Mouse (Mus musculus) MEL (cell line): ENCODE data around the gene Stap1.

Experiments used
- CHD1 ChIP-seq: IDR thresholded peaks from 2 replicates; pipeline ENCODE4 v1.6.1; 2012; ENCODE audit warnings: low read depth, mild to moderate bottlenecking, inconsistent platforms, low read length, improper control_type of control experiment
- CTCF ChIP-seq, 3 experiments: IDR thresholded peaks in 2 of 3; conservative IDR thresholded peaks in 1 of 3; 2 replicates each; pipeline ENCODE4 v1.5.1; 2011 to 2012; ENCODE audit warnings: low read length in 3 of 3, low read depth in 2 of 3, mild to moderate bottlenecking in 2 of 3, improper control_type of control experiment in 1 of 3, inconsistent platforms in 1 of 3, mixed read lengths in 1 of 3, moderate library complexity in 1 of 3; ENCODE audit not compliant: control insufficient read depth in 1 of 3, insufficient read depth in 1 of 3, poor library complexity in 1 of 3, severe bottlenecking in 1 of 3
- EP300 ChIP-seq, 2 experiments: IDR thresholded peaks; 2 replicates each; pipeline ENCODE4 v1.6.1; 2011; ENCODE audit warnings: improper control_type of control experiment in 2 of 2, low read length in 2 of 2, low read depth in 1 of 2, mild to moderate bottlenecking in 1 of 2
- ETS1 ChIP-seq: IDR thresholded peaks from 2 replicates; pipeline ENCODE4 v1.6.1; 2012; ENCODE audit warnings: low read depth, mild to moderate bottlenecking, inconsistent platforms, low read length, improper control_type of control experiment, moderate library complexity
- MYB ChIP-seq: IDR thresholded peaks from 2 replicates; pipeline ENCODE4 v1.6.1; 2011; ENCODE audit warnings: mild to moderate bottlenecking, low read depth, low read length, improper control_type of control experiment
- NRF1 ChIP-seq: IDR thresholded peaks from 2 replicates; pipeline ENCODE4 v1.6.1; 2014; ENCODE audit warnings: low read depth, mild to moderate bottlenecking, inconsistent platforms, low read length, improper control_type of control experiment, moderate library complexity; ENCODE audit not compliant: poor library complexity, insufficient read depth, severe bottlenecking
- POLR2A ChIP-seq, 2 experiments: IDR thresholded peaks; 2 replicates each; pipeline ENCODE4 v1.6.1; 2011 to 2012; ENCODE audit warnings: low read length in 2 of 2, mild to moderate bottlenecking in 2 of 2, control low read depth in 1 of 2, improper control_type of control experiment in 1 of 2, low read depth in 1 of 2, moderate library complexity in 1 of 2; ENCODE audit not compliant: control insufficient read depth in 1 of 2, insufficient read depth in 1 of 2, poor library complexity in 1 of 2
- POLR2AphosphoS2 ChIP-seq: IDR thresholded peaks from 2 replicates; pipeline ENCODE4 v1.6.1; 2011; ENCODE audit warnings: low read length, improper control_type of control experiment
- SIN3A ChIP-seq: IDR thresholded peaks from 2 replicates; pipeline ENCODE4 v1.6.1; 2012; ENCODE audit warnings: low read length, improper control_type of control experiment, inconsistent platforms
- SMC3 ChIP-seq: IDR thresholded peaks from 2 replicates; pipeline ENCODE4 v1.6.1; 2011; ENCODE audit warnings: low read depth, low read length, improper control_type of control experiment
- TBP ChIP-seq: IDR thresholded peaks from 2 replicates; pipeline ENCODE4 v1.8.0; 2011; ENCODE audit warnings: low read depth, low read length, improper control_type of control experiment
- USF1 ChIP-seq: IDR thresholded peaks from 2 replicates; pipeline ENCODE4 v1.6.1; 2014; ENCODE audit warnings: low read depth, mild to moderate bottlenecking, inconsistent platforms, low read length, improper control_type of control experiment, moderate library complexity
- ZC3H11A ChIP-seq: IDR thresholded peaks from 2 replicates; pipeline ENCODE4 v1.6.1; 2012; ENCODE audit warnings: low read depth, mild to moderate bottlenecking, inconsistent platforms, low read length, improper control_type of control experiment
- ZKSCAN1 ChIP-seq: IDR thresholded peaks from 2 replicates; pipeline ENCODE4 v1.6.1; 2012; ENCODE audit warnings: low read depth, mild to moderate bottlenecking, inconsistent platforms, low read length, improper control_type of control experiment, moderate library complexity

- no peak for TF ChIP-seq TBP
- TF ChIP-seq ZC3H11A = no peak
- no peak for TF ChIP-seq SMC3
- TF ChIP-seq POLR2A (IDR thresholded peaks at IDR 0.05; ENCODE audit: control insufficient read depth in 1 of 2, insufficient read depth in 1 of 2, low read depth in 1 of 2, low read length in 2 of 2, poor library complexity in 1 of 2) = no peak
- no peak for TF ChIP-seq CTCF (IDR thresholded peaks at IDR 0.05 in 2 of 3, conservative IDR thresholded peaks at IDR 0.05 in 1 of 3; ENCODE audit: control insufficient read depth in 1 of 3, insufficient read depth in 1 of 3, low read depth in 2 of 3, low read length in 3 of 3, poor library complexity in 1 of 3, severe bottlenecking in 1 of 3)
- TF ChIP-seq ETS1 = no peak
- TF ChIP-seq SIN3A = no peak
- no peak for TF ChIP-seq USF1
- no peak for TF ChIP-seq CHD1
- TF ChIP-seq POLR2AphosphoS2 = no peak
- TF ChIP-seq MYB = no peak
- no peak for TF ChIP-seq NRF1
- TF ChIP-seq EP300 (IDR thresholded peaks at IDR 0.05; ENCODE audit: low read depth in 1 of 2, low read length in 2 of 2) = no peak
- TF ChIP-seq ZKSCAN1 = no peak
Measured at GRCm38 (mm10) chr5:86072756-86073386, 1.3 kb downstream of the Stap1 start.
